Mouse (Mus musculus) liver, embryonic 13.5 days (tissue): Measurements from ENCODE around the gene Brd1. TPM values are rescaled to one million over a fixed set of nuclear protein-coding genes. Genes with fewer than 3 reads are reported as not detected.
A peak's percentile ranks its signal among the peaks of the same experiment; 100 is the strongest.
"Not testable (repeated sequence)": the region's sequence is repeated elsewhere in the genome, so short reads cannot be mapped to it uniquely, and the experiment has no call there.

Experiments
- ATAC-seq: fragments of 200-750 bp; cut with Nextera tagmentation; 2 replicates; pipeline ENCODE4 v1.8.0; 2017; ENCODE audit warnings: low read depth, mild to moderate bottlenecking, moderate number of reproducible peaks, moderate library complexity
- DNase-seq: peaks from one replicate; pipeline ENCODE4 v3.0.0; 2022
- H3K27ac ChIP-seq: fragments of 300-500 bp; sonication (generic); 2 replicates; pipeline ENCODE4 v1.5.1; 2015; ENCODE audit warnings: moderate library complexity, mild to moderate bottlenecking, inconsistent platforms
- H3K27me3 ChIP-seq: fragments of 300-500 bp; sonication (generic); 2 replicates; pipeline ENCODE4 v1.6.1; 2015; ENCODE audit warnings: mild to moderate bottlenecking, inconsistent platforms
- H3K36me3 ChIP-seq: fragments of 300-500 bp; sonication (generic); 2 replicates; pipeline ENCODE4 v1.6.1; 2015; ENCODE audit warnings: mild to moderate bottlenecking, inconsistent platforms
- H3K4me1 ChIP-seq: fragments of 300-500 bp; sonication (generic); replicated peaks from 2 replicates; pipeline ENCODE4 v1.6.1; 2015; ENCODE audit warnings: inconsistent platforms
- H3K4me2 ChIP-seq: fragments of 300-500 bp; sonication (generic); 2 replicates; pipeline ENCODE4 v1.6.1; 2015; ENCODE audit warnings: inconsistent platforms, mild to moderate bottlenecking, moderate library complexity
- H3K4me3 ChIP-seq: fragments of 300-500 bp; sonication (generic); replicated peaks from 2 replicates; pipeline ENCODE4 v1.5.1; 2015; ENCODE audit warnings: mild to moderate bottlenecking, inconsistent platforms
- H3K9ac ChIP-seq: fragments of 300-500 bp; sonication (generic); 2 replicates; pipeline ENCODE4 v1.6.1; 2015; ENCODE audit warnings: mild to moderate bottlenecking, inconsistent platforms
- H3K9me3 ChIP-seq: fragments of 300-500 bp; sonication (generic); replicated peaks from 2 replicates; pipeline ENCODE4 v1.6.1; 2016; ENCODE audit warnings: inconsistent platforms
- WGBS: fragments of 180-500 bp; shearing (Covaris S2); methylation state at CpG from one replicate; pipeline ENCODE4 v1.1.7; 2015; ENCODE audit not compliant: insufficient replicate concordance; 5-methylcytosine and 5-hydroxymethylcytosine counted together
- polyA plus RNA-seq: library from polyadenylated mRNA; unstranded; fragments of >200 nt; fragmentation: Nextera tagmentation; extraction: Ambion mirVana; gene quantifications from 2 replicates; pipeline ENCODE4 v1.2.1, GENCODE M21; 2015

Gene Brd1
- polyA plus RNA-seq, 1 experiment from 2014 or later = 6.0 TPM

- no peak overlapping the region for H3K4me2 ChIP-seq
- no peaks in the 10 kb centered on the region for H3K9me3 ChIP-seq
- WGBS = 82% methylated on average over 5 of the region's 5 CpGs
- peaks cover 88% of the 10 kb centered on the region for H3K36me3 ChIP-seq
- no peak for ATAC-seq
- no peak overlapping the region for H3K9ac ChIP-seq
- H3K4me1 ChIP-seq = peaks cover 8% of the 10 kb centered on the region
- no peak for DNase-seq
- no peak overlapping the region for H3K4me3 ChIP-seq
- no peak overlapping the region for H3K27ac ChIP-seq
- no peaks in the 10 kb centered on the region for H3K27me3 ChIP-seq
Observed at GRCm38 (mm10) chr15:88725036-88725435, 9.0 kb downstream of the Brd1 start.

- Histone ChIP-seq H3K9ac (no peak overlapping the region), H3K27ac (no peak overlapping the region), H3K4me1 (peaks cover 4% of the 10 kb centered on the region; the same call in 1 of the 2 replicates), H3K4me3 (no peak overlapping the region), H3K36me3 (peaks cover 87% of the 10 kb centered on the region), H3K4me2 (no peak overlapping the region), H3K9me3 (no peaks in the 10 kb centered on the region), H3K27me3 (no peaks in the 10 kb centered on the region)
- WGBS = 86% methylated on average over 7 of the region's 7 CpGs
- ATAC-seq (no peak), DNase-seq (no peak)
Observed at GRCm38 (mm10) chr15:88724311-88724710, 9.7 kb downstream of the Brd1 start.

- DNase-seq = no peak
Observed at GRCm38 (mm10) chr15:88723205-88723604, 10.8 kb downstream of the Brd1 start.

GRCm38 (mm10) chr15:88717239-88717638 is 16.8 kb downstream of the Brd1 start:
- Histone ChIP-seq H3K4me3 (no peak overlapping the region), H3K9me3 (no peaks in the 10 kb centered on the region), H3K27ac (no peak overlapping the region), H3K9ac (no peak overlapping the region), H3K36me3 (peaks cover 97% of the 10 kb centered on the region), H3K4me1 (0 out of 2 replicates have a peak, but pooled peaks cover 4% of the 10 kb centered on the region), H3K4me2 (no peak overlapping the region), H3K27me3 (no peaks in the 10 kb centered on the region)
- DNase-seq (no peak), ATAC-seq (no peak)
- WGBS = 89% methylated on average over 9 of the region's 9 CpGs

More at GRCm38 (mm10) chr15:88723205-88723604, 10.8 kb downstream of the Brd1 start:
- Histone ChIP-seq H3K9me3 (no peaks in the 10 kb centered on the region), H3K27me3 (no peaks in the 10 kb centered on the region), H3K4me2 (no peak overlapping the region), H3K36me3 (peaks cover 88% of the 10 kb centered on the region), H3K27ac (no peak overlapping the region), H3K4me1 (0 out of 2 replicates have a peak, but pooled peaks cover 4% of the 10 kb centered on the region), H3K9ac (no peak overlapping the region), H3K4me3 (no peak overlapping the region)
- ATAC-seq = no peak
- WGBS = 90% methylated on average over 6 of the region's 6 CpGs

GRCm38 (mm10) chr15:88716350-88716749 is 17.7 kb downstream of the Brd1 start:
- H3K27ac ChIP-seq = no peak overlapping the region
- DNase-seq (no peak), ATAC-seq (0 out of 2 replicates have a peak, but pooled peaks have one; percentile 10)
- H3K4me2 ChIP-seq = no peak overlapping the region
- H3K9me3 ChIP-seq = no peaks in the 10 kb centered on the region
- H3K36me3 ChIP-seq = peaks cover 98% of the 10 kb centered on the region
- no peak overlapping the region for H3K4me3 ChIP-seq
- H3K27me3 ChIP-seq = no peaks in the 10 kb centered on the region
- H3K9ac ChIP-seq = no peak overlapping the region
- 0 out of 2 replicates have a peak, but pooled peaks cover 4% of the 10 kb centered on the region for H3K4me1 ChIP-seq

- Histone ChIP-seq H3K27ac (no peak overlapping the region), H3K9me3 (no peaks in the 10 kb centered on the region), H3K27me3 (no peaks in the 10 kb centered on the region), H3K36me3 (peaks cover 99% of the 10 kb centered on the region), H3K4me2 (no peak overlapping the region), H3K4me1 (0 out of 2 replicates have a peak, but pooled peaks cover 4% of the 10 kb centered on the region), H3K4me3 (no peak overlapping the region), H3K9ac (no peak overlapping the region)
- 81% methylated on average over 6 of the region's 6 CpGs for WGBS
- no peak for DNase-seq
- ATAC-seq = no peak
Observed at GRCm38 (mm10) chr15:88714021-88714589, 19.9 kb downstream of the Brd1 start.

GRCm38 (mm10) chr15:88712501-88712900 is 21.5 kb downstream of the Brd1 start:
- H3K9ac ChIP-seq = no peak overlapping the region

GRCm38 (mm10) chr15:88709878-88710277 is 24.2 kb downstream of the Brd1 start:
- Histone ChIP-seq H3K27me3 (no peaks in the 10 kb centered on the region), H3K9ac (no peak overlapping the region), H3K4me1 (no peaks in the 10 kb centered on the region), H3K9me3 (no peaks in the 10 kb centered on the region), H3K27ac (no peak overlapping the region), H3K36me3 (peaks cover 100% of the 10 kb centered on the region), H3K4me2 (no peak overlapping the region), H3K4me3 (no peak overlapping the region)
- DNase-seq (no peak), ATAC-seq (no peak)
- WGBS = 88% methylated on average over 5 of the region's 5 CpGs

More at GRCm38 (mm10) chr15:88712501-88712900, 21.5 kb downstream of the Brd1 start:
- Histone ChIP-seq H3K27me3 (no peaks in the 10 kb centered on the region), H3K27ac (no peak overlapping the region), H3K4me1 (no peaks in the 10 kb centered on the region), H3K9me3 (no peaks in the 10 kb centered on the region), H3K4me2 (no peak overlapping the region), H3K36me3 (peaks cover 100% of the 10 kb centered on the region), H3K4me3 (no peak overlapping the region)
- 89% methylated on average over 15 of the region's 15 CpGs for WGBS
- DNase-seq = no peak
- ATAC-seq = no peak

GRCm38 (mm10) chr15:88708657-88709511 is 25.1 kb downstream of the Brd1 start:
- Histone ChIP-seq H3K9me3 (no peaks in the 10 kb centered on the region), H3K4me2 (no peak overlapping the region), H3K27me3 (no peaks in the 10 kb centered on the region), H3K9ac (no peak overlapping the region), H3K36me3 (peaks cover 100% of the 10 kb centered on the region), H3K4me1 (no peaks in the 10 kb centered on the region), H3K4me3 (no peak overlapping the region), H3K27ac (no peak overlapping the region)
- ATAC-seq = no peak
- 88% methylated on average over 13 of the region's 13 CpGs for WGBS
- no peak for DNase-seq

GRCm38 (mm10) chr15:88708204-88708603 is 25.8 kb downstream of the Brd1 start:
- ATAC-seq (no peak), DNase-seq (no peak)
- H3K4me2 ChIP-seq = no peak overlapping the region
- no peak overlapping the region for H3K4me3 ChIP-seq
- H3K27me3 ChIP-seq = no peaks in the 10 kb centered on the region
- H3K4me1 ChIP-seq = no peaks in the 10 kb centered on the region
- H3K36me3 ChIP-seq = peaks cover 100% of the 10 kb centered on the region
- WGBS = 90% methylated on average over 5 of the region's 5 CpGs
- no peaks in the 10 kb centered on the region for H3K9me3 ChIP-seq
- no peak overlapping the region for H3K9ac ChIP-seq
- no peak overlapping the region for H3K27ac ChIP-seq

GRCm38 (mm10) chr15:88706987-88707386 is 27.0 kb downstream of the Brd1 start:
- H3K9me3 ChIP-seq, H3K4me2 ChIP-seq, H3K9ac ChIP-seq, ATAC-seq, H3K4me3 ChIP-seq, H3K27ac ChIP-seq, H3K27me3 ChIP-seq, H3K4me1 ChIP-seq, DNase-seq: not testable (repeated sequence)
- H3K36me3 ChIP-seq = peaks cover 99% of the 10 kb centered on the region
- WGBS = 78% methylated on average over 13 of the region's 13 CpGs
